Mouse (Mus musculus): ENCODE results near the gene Braf. TPM values are rescaled to one million over a fixed set of nuclear protein-coding genes. Genes with fewer than 3 reads are reported as not detected.
"Not testable (repeated sequence)": the region's sequence is repeated elsewhere in the genome, so short reads cannot be mapped to it uniquely, and the experiment has no call there.

Gene Braf
- polyA plus RNA-seq (2011; ENCODE audit: insufficient read depth, insufficient read length, low replicate concordance, missing spikeins): 6.7 and 11.6 TPM in 2 replicates

DNA sequence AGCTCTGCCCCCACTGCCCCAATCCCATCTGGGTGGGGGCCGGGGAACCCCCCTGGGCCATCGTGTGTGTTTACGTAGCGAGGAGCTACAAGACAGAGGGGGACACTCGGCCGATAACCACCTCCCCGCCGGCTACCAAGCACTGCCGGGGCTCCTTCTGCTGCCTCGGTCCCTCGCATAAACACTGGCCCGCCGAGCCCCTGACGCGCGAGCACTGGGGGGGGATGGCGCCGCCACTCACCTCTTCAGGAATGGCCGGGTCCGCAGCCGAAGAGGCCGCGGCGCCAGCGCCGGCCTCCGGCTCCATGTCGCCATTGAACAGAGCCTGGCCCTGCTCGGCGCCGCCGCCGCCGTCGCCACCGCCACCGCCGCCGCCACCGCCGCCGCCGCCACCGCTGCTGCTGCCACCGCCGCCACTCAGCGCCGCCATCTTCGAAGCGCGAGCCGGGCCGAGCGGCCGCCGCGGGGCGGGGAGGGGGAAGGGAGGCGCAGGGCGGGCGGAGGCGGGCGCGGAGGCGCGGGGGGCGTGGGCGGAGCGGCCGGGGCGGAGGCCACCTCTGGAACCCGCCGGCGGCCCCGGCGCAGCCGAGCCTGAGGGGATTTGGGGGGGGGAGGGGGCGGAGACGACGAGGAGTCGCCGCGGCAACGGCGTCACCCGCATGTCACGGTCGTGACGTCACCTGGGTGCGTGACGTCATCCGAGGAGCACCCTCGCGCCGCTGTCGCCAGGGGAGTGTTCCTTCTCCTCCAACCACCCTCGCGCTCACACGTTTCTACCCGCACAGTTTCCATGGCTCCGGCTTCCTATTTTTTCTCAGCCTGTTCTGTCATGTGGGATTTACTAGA, at the start of gene Braf:
TSS of gene Braf (minus strand) at position 598 of the 846 bp plus-strand sequence.
- peak; percentile 46; the same call in 1 of the 2 replicates for TF ChIP-seq POLR2A (IDR thresholded peaks at IDR 0.05; ENCODE audit: borderline replicate concordance, control insufficient read depth, low read depth, low read length)
- 0 out of 2 replicates have a peak, but pooled peaks have one; percentile 13 for TF ChIP-seq CTCF (IDR thresholded peaks at IDR 0.05; ENCODE audit: control insufficient read depth, insufficient read depth, low read length)
- Histone ChIP-seq H3K4me3 (replicated peaks; ENCODE audit: control insufficient read depth, low read depth, low read length) (peak within 1 kb of the TSS; percentile 87), H3K27ac (ENCODE audit: control insufficient read depth, insufficient read depth, low read depth, low read length, poor library complexity) (peak within 1 kb of the TSS; percentile 90), H3K4me1 (ENCODE audit: control insufficient read depth, insufficient read depth, low read length) (no peaks in the 10 kb centered on the region; the same call in 1 of the 2 replicates)
- WGBS: 3% methylated on average over 74 of the region's 101 CpGs

GRCm38 (mm10) chr6:39775029-39775428, 49.8 kb upstream of the Braf start:
- TF ChIP-seq POLR2A (IDR thresholded peaks at IDR 0.05; ENCODE audit: borderline replicate concordance, control insufficient read depth, low read depth, low read length) (no peak), CTCF (IDR thresholded peaks at IDR 0.05; ENCODE audit: control insufficient read depth, insufficient read depth, low read length) (no peak)
- H3K4me1 ChIP-seq (ENCODE audit: control insufficient read depth, insufficient read depth, low read length): peaks cover 1% of the 10 kb centered on the region; the same call in 1 of the 2 replicates
- WGBS: 84% methylated on average over 9 of the region's 9 CpGs
- H3K27ac ChIP-seq (ENCODE audit: control insufficient read depth, insufficient read depth, low read depth, low read length, poor library complexity): no peak overlapping the region
- H3K4me3 ChIP-seq (replicated peaks; ENCODE audit: control insufficient read depth, low read depth, low read length): no peak overlapping the region

GRCm38 (mm10) chr6:39757229-39757628, 32.0 kb upstream of the Braf start:
- H3K4me1 ChIP-seq (ENCODE audit: control insufficient read depth, insufficient read depth, low read length): no peaks in the 10 kb centered on the region
- WGBS: 82% methylated on average over 2 of the region's 2 CpGs
- H3K4me3 ChIP-seq (replicated peaks; ENCODE audit: control insufficient read depth, low read depth, low read length): no peak overlapping the region
- H3K27ac ChIP-seq (ENCODE audit: control insufficient read depth, insufficient read depth, low read depth, low read length, poor library complexity): no peak overlapping the region
- TF ChIP-seq POLR2A (IDR thresholded peaks at IDR 0.05; ENCODE audit: borderline replicate concordance, control insufficient read depth, low read depth, low read length) (no peak), CTCF (IDR thresholded peaks at IDR 0.05; ENCODE audit: control insufficient read depth, insufficient read depth, low read length) (no peak)

- H3K4me1 ChIP-seq (ENCODE audit: control insufficient read depth, insufficient read depth, low read length): no peaks in the 10 kb centered on the region; the same call in 1 of the 2 replicates
- 83% methylated on average over 6 of the region's 6 CpGs for WGBS
- no peak overlapping the region for H3K4me3 ChIP-seq (replicated peaks; ENCODE audit: control insufficient read depth, low read depth, low read length)
- TF ChIP-seq POLR2A (IDR thresholded peaks at IDR 0.05; ENCODE audit: borderline replicate concordance, control insufficient read depth, low read depth, low read length) (no peak), CTCF (IDR thresholded peaks at IDR 0.05; ENCODE audit: control insufficient read depth, insufficient read depth, low read length) (no peak)
- no peak overlapping the region for H3K27ac ChIP-seq (ENCODE audit: control insufficient read depth, insufficient read depth, low read depth, low read length, poor library complexity)
Measured at GRCm38 (mm10) chr6:39749881-39750280, 24.6 kb upstream of the Braf start.

- H3K27ac ChIP-seq (ENCODE audit: control insufficient read depth, insufficient read depth, low read depth, low read length, poor library complexity): no peak overlapping the region
- H3K4me3 ChIP-seq (replicated peaks; ENCODE audit: control insufficient read depth, low read depth, low read length): no peak overlapping the region
- TF ChIP-seq POLR2A (IDR thresholded peaks at IDR 0.05; ENCODE audit: borderline replicate concordance, control insufficient read depth, low read depth, low read length) (no peak), CTCF (IDR thresholded peaks at IDR 0.05; ENCODE audit: control insufficient read depth, insufficient read depth, low read length) (no peak)
- H3K4me1 ChIP-seq (ENCODE audit: control insufficient read depth, insufficient read depth, low read length): no peaks in the 10 kb centered on the region; the same call in 1 of the 2 replicates
- 72% methylated on average over 1 of the region's 1 CpGs for WGBS
Measured at GRCm38 (mm10) chr6:39747094-39747493, 21.8 kb upstream of the Braf start.

DNA sequence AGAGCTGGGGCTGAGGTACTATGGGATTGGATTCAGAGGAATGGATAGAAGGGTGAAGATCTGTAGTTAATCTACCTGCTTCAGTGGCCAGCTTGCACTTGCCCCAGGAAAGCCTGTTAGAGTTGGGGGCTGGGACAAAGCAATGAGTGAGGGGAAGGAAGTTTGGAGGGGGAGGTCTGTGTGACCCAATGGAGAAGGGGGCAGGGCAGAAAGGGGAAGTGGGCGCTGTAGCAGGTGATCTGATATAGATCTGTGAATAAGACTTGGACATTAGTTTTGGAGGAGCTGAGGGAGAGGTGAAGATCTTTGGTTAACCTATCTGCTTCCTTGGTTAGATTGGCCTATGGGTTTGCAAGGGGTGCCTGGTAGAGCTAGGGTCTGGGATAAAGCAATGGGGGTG, 20.2 kb upstream of the Braf start:
- Histone ChIP-seq H3K4me3 (replicated peaks; ENCODE audit: control insufficient read depth, low read depth, low read length) (no peak overlapping the region), H3K4me1 (ENCODE audit: control insufficient read depth, insufficient read depth, low read length) (no peaks in the 10 kb centered on the region; the same call in 1 of the 2 replicates), H3K27ac (ENCODE audit: control insufficient read depth, insufficient read depth, low read depth, low read length, poor library complexity) (no peak overlapping the region)
- 17% methylated on average over 1 of the region's 1 CpGs for WGBS
- TF ChIP-seq POLR2A (IDR thresholded peaks at IDR 0.05; ENCODE audit: borderline replicate concordance, control insufficient read depth, low read depth, low read length): no peak
- TF ChIP-seq CTCF (IDR thresholded peaks at IDR 0.05; ENCODE audit: control insufficient read depth, insufficient read depth, low read length): no peak

DNA sequence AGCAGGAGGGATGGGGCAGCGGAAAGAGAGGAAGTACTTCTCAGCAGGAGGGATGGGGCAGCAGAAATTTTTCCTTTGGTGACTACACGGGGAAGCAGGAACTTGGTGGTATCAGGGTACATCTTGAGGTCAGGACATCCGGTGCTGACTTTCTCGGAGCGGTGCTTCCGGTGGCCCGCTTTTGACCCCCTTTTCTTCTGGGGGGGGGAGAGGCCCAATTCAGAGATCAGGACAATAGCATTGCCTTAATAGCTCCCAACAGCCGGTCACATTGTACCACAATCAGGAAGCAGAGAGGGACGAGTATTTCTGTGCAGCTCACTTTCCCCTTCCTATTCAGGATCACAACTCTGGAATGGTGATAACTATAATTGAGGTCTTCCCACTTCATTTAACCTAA, 14.4 kb upstream of the Braf start:
- WGBS: 82% methylated on average over 9 of the region's 9 CpGs
- H3K4me3 ChIP-seq (replicated peaks; ENCODE audit: control insufficient read depth, low read depth, low read length); H3K4me1 ChIP-seq (ENCODE audit: control insufficient read depth, insufficient read depth, low read length); H3K27ac ChIP-seq (ENCODE audit: control insufficient read depth, insufficient read depth, low read depth, low read length, poor library complexity): not testable (repeated sequence)

GRCm38 (mm10) chr6:39728095-39728494, 2.8 kb upstream of the Braf start:
- no peaks in the 10 kb centered on the region; the same call in 1 of the 2 replicates for H3K4me1 ChIP-seq (ENCODE audit: control insufficient read depth, insufficient read depth, low read length)
- no peak overlapping the region for H3K27ac ChIP-seq (ENCODE audit: control insufficient read depth, insufficient read depth, low read depth, low read length, poor library complexity)
- TF ChIP-seq POLR2A (IDR thresholded peaks at IDR 0.05; ENCODE audit: borderline replicate concordance, control insufficient read depth, low read depth, low read length): no peak
- no peak for TF ChIP-seq CTCF (IDR thresholded peaks at IDR 0.05; ENCODE audit: control insufficient read depth, insufficient read depth, low read length)
- H3K4me3 ChIP-seq (replicated peaks; ENCODE audit: control insufficient read depth, low read depth, low read length): no peak overlapping the region
- WGBS: 75% methylated on average over 5 of the region's 5 CpGs

Measured in bone marrow, adult 2 months (tissue).